Mouse (Mus musculus): ENCODE data around the gene Lrrc2. TPM values are rescaled to one million over a fixed set of nuclear protein-coding genes. Genes with fewer than 3 reads are reported as not detected.

Lrrc2 gene
- total RNA-seq, 2 experiments from 2014 or later: 52.4 to 64.1 TPM

GRCm38 (mm10) chr9:110947900-110948299 is 3.4 kb upstream of the Lrrc2 start:
- DNase-seq: no peak

GRCm38 (mm10) chr9:110948813-110949310 is 2.5 kb upstream of the Lrrc2 start:
- no peak for DNase-seq

GRCm38 (mm10) chr9:110950109-110950508 is 1.2 kb upstream of the Lrrc2 start:
- no peak for DNase-seq

DNA sequence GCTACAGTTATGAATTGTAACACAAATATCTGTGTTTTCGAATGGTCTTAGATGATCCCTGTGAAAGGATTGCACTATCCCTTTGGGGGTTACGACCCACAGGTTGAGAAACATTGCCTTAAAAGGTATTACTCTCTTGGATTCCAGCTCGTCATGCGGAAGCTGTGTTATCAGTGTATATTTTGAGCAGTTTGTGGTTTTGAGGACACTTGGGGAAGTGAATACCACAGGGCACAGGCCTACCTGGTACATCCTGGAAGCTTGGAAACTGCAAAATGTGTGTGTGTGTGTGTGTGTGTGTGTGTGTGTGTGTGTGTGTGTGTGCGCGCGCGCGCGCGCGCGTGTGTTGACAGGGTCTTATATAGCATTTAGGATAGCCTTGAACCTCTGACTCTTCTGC is 521 bp downstream of the Lrrc2 start:
- DNase-seq: no peak

DNA sequence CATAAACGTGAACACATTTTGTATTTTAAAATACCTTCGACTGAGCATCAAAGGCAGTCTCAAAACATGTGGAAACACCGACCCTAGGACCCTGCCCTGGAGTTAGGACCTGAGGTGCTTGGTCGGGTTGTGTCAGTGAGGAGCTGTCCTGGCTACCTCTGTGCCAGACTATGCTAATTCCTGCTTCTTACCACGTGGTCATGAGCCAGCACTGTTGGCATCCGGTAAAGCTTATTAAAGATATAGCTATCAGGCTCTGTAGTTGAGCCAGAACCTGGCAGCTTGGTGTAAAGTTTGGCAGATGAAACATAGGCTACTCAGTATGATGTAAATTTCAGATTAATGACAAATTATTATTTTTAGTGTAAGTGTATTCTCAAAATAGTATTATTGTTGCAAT is 1.1 kb downstream of the Lrrc2 start:
- no peak for DNase-seq

DNA sequence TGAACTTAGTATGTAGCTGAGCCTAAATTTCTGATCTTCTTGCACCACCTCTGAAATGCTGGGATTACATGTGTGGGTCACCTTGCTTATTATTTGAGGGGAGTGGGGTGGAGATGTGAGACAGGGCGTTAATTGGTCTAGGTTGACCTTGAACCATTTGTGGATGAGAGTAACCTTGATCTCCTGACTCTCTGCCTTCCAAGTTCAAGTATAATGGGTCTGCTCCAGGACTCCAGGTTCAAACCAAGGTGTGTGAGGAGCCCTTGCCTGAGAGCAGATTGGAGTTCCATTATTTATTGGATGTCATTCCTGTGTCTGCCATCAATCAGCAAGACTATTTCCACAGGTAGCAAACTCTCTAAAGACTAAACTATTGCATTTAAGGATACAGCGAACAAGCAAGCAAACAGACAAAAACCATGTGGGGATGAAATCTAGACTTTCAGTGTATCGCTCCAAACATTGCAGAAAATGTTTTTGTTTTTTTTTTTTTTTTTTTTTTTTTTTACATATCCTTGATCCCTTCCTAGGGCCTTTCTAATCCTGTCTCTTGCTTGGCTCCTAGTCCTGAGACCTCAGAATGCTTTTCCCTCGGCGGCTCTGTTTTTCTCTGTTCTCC is 1.7 kb downstream of the Lrrc2 start:
- DNase-seq: no peak

DNA sequence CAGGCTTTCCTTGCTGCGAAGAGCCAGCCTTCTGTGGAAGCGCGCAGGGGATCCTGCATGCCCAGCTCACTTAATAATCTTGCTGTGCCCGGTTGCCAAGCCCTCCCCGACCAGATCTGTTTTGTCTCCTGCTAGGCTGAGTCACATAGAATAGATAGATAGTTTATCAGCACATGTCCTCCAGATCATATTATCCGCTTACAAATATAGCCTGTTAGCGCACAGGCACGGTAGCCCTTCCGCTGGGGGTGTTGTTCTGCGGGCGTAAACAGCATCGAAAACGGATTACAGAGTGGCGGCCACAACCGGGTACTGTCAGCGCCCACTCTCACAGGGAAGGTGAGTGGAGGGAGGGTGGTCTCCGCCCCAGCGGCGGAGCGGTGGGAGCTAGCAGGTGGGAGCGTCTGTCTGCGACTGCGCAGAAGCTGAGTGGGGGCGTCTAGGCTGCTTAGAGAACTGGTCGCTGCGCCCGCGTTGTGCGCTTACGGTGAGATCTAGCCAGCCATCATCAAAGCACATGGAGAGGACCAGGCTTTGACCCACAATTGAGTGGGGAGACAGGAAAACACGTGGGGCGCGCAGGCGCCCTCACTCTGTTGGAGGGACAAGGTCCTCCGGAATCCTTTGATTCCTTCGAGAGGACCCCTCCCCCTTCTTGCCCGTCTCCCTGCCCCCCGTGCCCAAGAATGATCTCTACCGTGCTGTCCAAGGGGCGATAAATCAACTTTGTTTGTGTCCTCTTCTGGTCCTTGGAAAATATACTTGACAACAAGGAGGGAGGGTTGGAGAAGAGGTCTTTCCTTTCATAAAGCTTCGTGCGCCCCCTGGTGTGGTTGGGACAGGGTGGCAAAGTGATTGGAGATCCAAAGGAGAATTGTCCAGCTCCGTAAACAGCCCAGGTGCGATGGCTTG is 2.5 kb downstream of the Lrrc2 start:
- DNase-seq: peak; percentile 56

- no peak for DNase-seq
These were observed 3.5 kb downstream of the Lrrc2 start for GRCm38 (mm10) chr9:110954681-110955445.

GRCm38 (mm10) chr9:110955962-110956361 is 4.6 kb downstream of the Lrrc2 start:
- no peak for DNase-seq

GRCm38 (mm10) chr9:110959669-110960068 is 8.3 kb downstream of the Lrrc2 start:
- DNase-seq: no peak

DNA sequence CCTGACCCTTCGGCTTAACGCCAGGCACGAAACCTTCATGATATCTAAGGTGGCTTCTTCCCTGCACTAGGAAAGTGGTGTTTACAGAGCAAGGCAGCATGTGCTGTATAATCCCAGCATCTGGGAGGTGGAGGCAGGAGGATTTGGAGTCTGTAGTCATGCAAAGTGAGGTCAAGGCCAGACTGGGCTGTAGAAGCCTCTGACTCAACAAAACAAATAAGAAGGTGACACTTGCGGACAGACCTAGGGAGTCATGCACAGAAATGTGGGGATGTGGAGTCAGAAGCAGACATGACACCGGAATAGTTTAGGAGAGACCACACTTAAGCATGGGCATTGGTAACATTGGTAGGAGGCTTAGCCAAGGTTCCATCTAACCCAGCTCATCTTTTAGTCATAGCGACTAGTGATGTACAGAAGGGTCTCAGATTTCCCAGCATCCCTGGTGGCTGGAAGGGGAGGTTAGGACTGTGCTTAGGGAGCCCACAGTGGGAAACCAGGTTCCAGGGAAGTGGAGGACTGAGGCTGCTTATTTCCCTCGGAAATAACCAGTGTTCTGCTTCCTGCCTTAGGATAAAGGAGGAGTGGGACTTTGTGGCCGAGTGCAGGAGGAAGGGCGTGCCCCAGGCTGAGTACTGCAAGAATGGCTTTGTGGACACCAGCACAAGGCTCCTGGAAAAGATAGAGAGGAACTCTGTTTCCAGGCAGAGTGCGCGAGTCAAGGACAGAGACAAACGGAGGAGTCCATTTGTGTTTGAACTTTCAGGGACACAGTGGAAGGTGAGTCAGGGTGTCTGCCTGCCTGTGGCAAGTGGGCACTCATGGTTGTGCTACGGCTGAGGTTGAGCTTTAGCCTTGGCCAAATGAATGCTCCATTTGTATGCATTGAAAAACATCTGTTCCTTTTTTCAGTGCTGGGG is 9.1 kb downstream of the Lrrc2 start:
- DNase-seq: no peak

DNA sequence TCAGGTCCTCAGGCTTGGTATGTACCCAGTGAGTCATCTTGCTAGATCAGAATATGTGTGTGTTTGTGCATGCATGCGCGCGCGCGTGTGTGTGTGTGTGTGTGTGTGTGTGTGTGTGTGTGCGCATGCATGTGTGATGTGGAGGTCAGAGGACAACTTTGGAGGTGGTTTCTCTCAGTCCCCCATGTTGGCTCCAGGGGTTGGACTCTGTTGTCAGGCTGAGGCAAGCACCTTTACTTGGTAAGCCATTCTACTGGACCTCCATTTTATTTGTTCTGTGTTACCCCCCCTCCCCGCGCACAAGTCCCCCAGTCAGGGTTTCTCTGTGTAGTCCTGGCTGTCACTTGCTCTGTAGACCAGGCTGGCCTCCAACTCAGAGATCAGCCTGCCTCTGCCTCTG is 10.0 kb downstream of the Lrrc2 start:
- no peak for DNase-seq

- DNase-seq: no peak
These were observed 12.3 kb downstream of the Lrrc2 start for GRCm38 (mm10) chr9:110963566-110964115.

DNA sequence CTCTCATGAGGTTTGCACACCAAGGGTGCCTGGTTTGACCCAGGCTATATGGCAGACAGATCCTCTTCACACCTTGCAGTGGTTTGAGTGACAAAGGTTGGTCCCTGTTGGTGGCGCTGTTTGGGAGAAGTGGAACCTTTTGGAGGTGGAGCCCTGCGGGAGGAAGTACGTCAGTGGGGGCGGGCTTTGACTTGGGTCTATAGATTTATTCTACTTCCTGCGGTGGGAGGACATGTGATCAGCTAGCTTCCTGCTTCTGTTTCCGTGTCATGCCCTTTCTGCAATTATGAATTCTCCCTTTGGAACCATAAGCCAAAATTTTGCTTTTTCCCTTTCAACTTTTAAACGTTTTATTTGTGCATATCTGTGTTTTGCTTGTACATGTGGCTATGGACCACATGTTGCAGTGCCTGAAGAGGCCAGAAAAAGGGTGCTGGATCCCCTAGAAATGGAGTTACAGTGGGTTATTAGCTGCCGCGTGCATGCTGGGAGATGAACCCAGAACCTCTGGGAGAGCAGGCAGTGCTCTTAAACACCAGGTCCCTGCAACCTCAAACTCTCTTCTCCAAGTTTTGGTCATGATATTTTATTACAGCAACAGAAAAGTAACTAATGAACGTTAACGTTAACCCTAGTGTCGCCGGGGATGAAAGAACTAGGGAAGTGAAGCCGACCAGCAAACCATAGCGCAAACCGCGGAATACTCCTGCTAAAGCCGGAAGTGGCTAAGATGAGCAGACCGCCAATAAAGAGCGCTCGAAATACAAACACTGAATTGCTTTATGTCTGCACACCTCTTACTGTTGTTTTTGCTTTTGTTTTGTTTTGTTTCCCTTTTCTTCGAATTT is 13.9 kb downstream of the Lrrc2 start:
- DNase-seq: no peak

DNA sequence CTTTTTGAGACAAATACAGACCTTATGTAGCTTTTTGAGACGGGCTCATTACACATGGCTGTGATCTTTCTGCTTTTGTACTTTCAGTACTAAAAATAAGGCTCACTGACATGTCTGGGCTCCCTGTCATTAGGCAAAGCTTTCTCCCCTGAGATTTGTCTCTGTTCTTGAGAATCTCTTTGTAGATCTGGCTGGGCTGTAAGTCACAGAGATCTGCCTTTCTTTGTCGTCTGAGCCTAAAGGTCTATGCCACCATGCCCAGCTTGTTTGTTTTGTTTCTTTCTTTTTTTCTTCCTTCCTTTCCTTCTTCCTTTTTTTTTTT is 14.5 kb downstream of the Lrrc2 start:
- no peak for DNase-seq

GRCm38 (mm10) chr9:110979411-110979810 is 28.1 kb downstream of the Lrrc2 start:
- DNase-seq: no peak

GRCm38 (mm10) chr9:110982351-110982750 is 31.0 kb downstream of the Lrrc2 start:
- no peak for DNase-seq

GRCm38 (mm10) chr9:110984096-110984495 is 32.8 kb downstream of the Lrrc2 start:
- no peak for DNase-seq

- DNase-seq: no peak
These were observed 34.2 kb downstream of the Lrrc2 start for GRCm38 (mm10) chr9:110985541-110985940.

- DNase-seq: no peak
These were observed 34.6 kb downstream of the Lrrc2 start for GRCm38 (mm10) chr9:110985951-110986350.
